Mouse (Mus musculus): ENCODE data around the gene Dner. TPM values are rescaled to one million over a fixed set of nuclear protein-coding genes. Genes with fewer than 3 reads are reported as not detected.

Gene Dner
- polyA plus RNA-seq, 1 experiment from 2014 or later = not detected

- TF ChIP-seq EP300 (IDR thresholded peaks at IDR 0.05; ENCODE audit: low read depth) = no peak
- no peak for TF ChIP-seq CTCF (IDR thresholded peaks at IDR 0.05; ENCODE audit: low read depth)
- 55% methylated on average over 1 of the region's 1 CpGs for WGBS (ENCODE audit: insufficient replicate concordance)
- Histone ChIP-seq H3K4me2 (ENCODE audit: low read depth, low read length) (no peak overlapping the region), H3K4me1 (ENCODE audit: insufficient read depth) (no peaks in the 10 kb centered on the region), H3K9ac (replicated peaks) (no peak overlapping the region), H3K4me3 (ENCODE audit: low read depth, low read length) (no peak overlapping the region), H3K36me3 (replicated peaks; ENCODE audit: insufficient read depth, low read length) (no peaks in the 10 kb centered on the region), H3K27me3 (ENCODE audit: insufficient read depth, low read length) (no peaks in the 10 kb centered on the region), H3K27ac (ENCODE audit: low read depth) (no peak overlapping the region), H3K9me3 (ENCODE audit: low read length) (no peaks in the 10 kb centered on the region)
- ATAC-seq (no peak), DNase-seq (no peak)
Observed at GRCm38 (mm10) chr1:84382709-84383108, 313.3 kb downstream of the Dner start.

GRCm38 (mm10) chr1:84382064-84382463 lies 314.0 kb downstream of the Dner start:
- no peak for DNase-seq
- H3K4me2 ChIP-seq (ENCODE audit: low read depth, low read length) = no peak overlapping the region
- no peak overlapping the region for H3K4me3 ChIP-seq (ENCODE audit: low read depth, low read length)
- no peak for ATAC-seq
- no peak overlapping the region for H3K27ac ChIP-seq (ENCODE audit: low read depth)
- no peaks in the 10 kb centered on the region for H3K4me1 ChIP-seq (ENCODE audit: insufficient read depth)
- H3K9me3 ChIP-seq (ENCODE audit: low read length) = no peaks in the 10 kb centered on the region
- TF ChIP-seq CTCF (IDR thresholded peaks at IDR 0.05; ENCODE audit: low read depth) (no peak), EP300 (IDR thresholded peaks at IDR 0.05; ENCODE audit: low read depth) (no peak)
- whole genome bisulfite sequencing (ENCODE audit: insufficient replicate concordance) = 79% methylated on average over 5 of the region's 5 CpGs
- no peak overlapping the region for H3K9ac ChIP-seq (replicated peaks)
- H3K36me3 ChIP-seq (replicated peaks; ENCODE audit: insufficient read depth, low read length) = no peaks in the 10 kb centered on the region
- no peaks in the 10 kb centered on the region for H3K27me3 ChIP-seq (ENCODE audit: insufficient read depth, low read length)

DNA sequence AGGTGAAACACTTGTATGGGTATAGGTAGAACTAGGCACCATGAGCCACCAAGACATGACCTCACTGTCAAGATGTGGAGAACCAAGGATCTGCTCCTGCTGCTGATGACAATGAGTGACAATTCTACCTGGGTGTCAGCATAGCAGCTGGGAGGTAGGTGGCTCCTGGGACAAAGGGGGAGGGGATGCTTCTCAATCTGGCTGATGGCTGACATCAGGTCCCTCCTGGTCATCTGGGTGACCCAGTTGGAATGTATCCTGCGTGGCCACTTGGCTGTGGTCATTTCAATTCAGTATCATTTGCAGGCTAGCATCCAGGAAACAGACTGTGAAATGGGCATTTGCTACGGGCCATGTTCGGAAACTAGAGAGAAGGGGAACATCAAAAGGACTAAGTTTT lies 315.1 kb downstream of the Dner start:
- no peak overlapping the region for H3K9ac ChIP-seq (replicated peaks)
- H3K4me3 ChIP-seq (ENCODE audit: low read depth, low read length) = no peak overlapping the region
- no peak for TF ChIP-seq EP300 (IDR thresholded peaks at IDR 0.05; ENCODE audit: low read depth)
- TF ChIP-seq CTCF (IDR thresholded peaks at IDR 0.05; ENCODE audit: low read depth) = no peak
- no peak for ATAC-seq
- H3K9me3 ChIP-seq (ENCODE audit: low read length) = no peaks in the 10 kb centered on the region
- H3K4me2 ChIP-seq (ENCODE audit: low read depth, low read length) = no peak overlapping the region
- H3K4me1 ChIP-seq (ENCODE audit: insufficient read depth) = no peaks in the 10 kb centered on the region
- 67% methylated on average over 3 of the region's 3 CpGs for WGBS (ENCODE audit: insufficient replicate concordance)
- H3K27ac ChIP-seq (ENCODE audit: low read depth) = no peak overlapping the region
- H3K36me3 ChIP-seq (replicated peaks; ENCODE audit: insufficient read depth, low read length) = no peaks in the 10 kb centered on the region
- no peak for DNase-seq
- H3K27me3 ChIP-seq (ENCODE audit: insufficient read depth, low read length) = no peaks in the 10 kb centered on the region

- Histone ChIP-seq H3K27ac (ENCODE audit: low read depth) (no peak overlapping the region), H3K4me2 (ENCODE audit: low read depth, low read length) (no peak overlapping the region), H3K4me1 (ENCODE audit: insufficient read depth) (peaks cover 4% of the 10 kb centered on the region; the same call in 1 of the 2 replicates), H3K9ac (replicated peaks) (no peak overlapping the region), H3K27me3 (ENCODE audit: insufficient read depth, low read length) (no peaks in the 10 kb centered on the region), H3K4me3 (ENCODE audit: low read depth, low read length) (no peak overlapping the region), H3K9me3 (ENCODE audit: low read length) (no peaks in the 10 kb centered on the region), H3K36me3 (replicated peaks; ENCODE audit: insufficient read depth, low read length) (no peaks in the 10 kb centered on the region)
- TF ChIP-seq CTCF (IDR thresholded peaks at IDR 0.05; ENCODE audit: low read depth) = no peak
- no peak for TF ChIP-seq EP300 (IDR thresholded peaks at IDR 0.05; ENCODE audit: low read depth)
- WGBS (ENCODE audit: insufficient replicate concordance) = 61% methylated on average over 3 of the region's 3 CpGs
- ATAC-seq (no peak), DNase-seq (no peak)
Observed at GRCm38 (mm10) chr1:84367733-84368132, 328.3 kb downstream of the Dner start.

DNA sequence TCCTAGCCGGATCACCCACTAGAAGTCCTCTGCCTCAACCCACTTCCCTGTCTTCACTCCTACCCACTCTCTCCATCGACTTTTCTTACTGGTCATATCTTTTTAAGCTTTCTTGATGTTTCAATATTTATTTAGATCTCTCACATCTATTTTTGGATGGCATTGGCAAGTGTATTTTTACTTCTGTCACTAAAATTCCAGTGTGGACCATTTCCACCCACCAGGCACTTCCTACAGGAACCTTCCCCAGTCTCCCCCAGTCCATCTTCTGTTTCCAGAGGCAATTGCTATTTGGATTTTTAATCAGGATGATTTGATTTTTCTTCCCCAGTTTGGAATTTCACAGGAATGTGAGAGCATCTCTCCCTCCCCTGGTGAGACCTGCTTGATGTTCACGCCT lies 329.5 kb downstream of the Dner start:
- 54% methylated on average over 3 of the region's 3 CpGs for WGBS (ENCODE audit: insufficient replicate concordance)
- no peak for DNase-seq
- no peak for ATAC-seq

DNA sequence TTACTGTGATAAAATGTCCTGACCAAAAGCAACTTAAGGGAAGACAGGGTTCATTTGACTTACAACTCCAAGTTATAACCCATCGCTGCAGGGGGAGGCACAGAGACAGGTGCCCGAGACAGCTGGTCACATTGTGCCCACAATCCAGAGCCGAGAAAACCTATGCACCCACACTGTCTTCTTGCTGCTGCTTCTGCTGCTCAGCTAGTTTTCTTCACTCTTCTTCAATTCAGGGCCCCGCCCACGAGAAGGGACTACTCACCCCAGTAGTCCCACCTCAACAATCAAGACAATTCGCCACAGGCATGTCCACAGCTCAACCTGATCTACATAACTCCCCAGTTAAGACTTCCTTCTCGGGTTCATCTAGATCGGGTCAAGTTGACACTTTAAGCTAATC lies 332.1 kb downstream of the Dner start, which contains the start of gene Pid1:
Gene Pid1, minus strand, starts transcription at position 214 of the 400 bp plus-strand sequence.
- H3K36me3 ChIP-seq (replicated peaks; ENCODE audit: insufficient read depth, low read length) = no peaks in the 10 kb centered on the region
- peaks cover 10% of the 10 kb centered on the region for H3K4me1 ChIP-seq (ENCODE audit: insufficient read depth)
- no peak within 1 kb of the TSS for H3K4me3 ChIP-seq (ENCODE audit: low read depth, low read length)
- no peak within 1 kb of the TSS for H3K9ac ChIP-seq (replicated peaks)
- H3K9me3 ChIP-seq (ENCODE audit: low read length) = no peaks in the 10 kb centered on the region
- no peaks in the 10 kb centered on the region for H3K27me3 ChIP-seq (ENCODE audit: insufficient read depth, low read length)
- H3K27ac ChIP-seq (ENCODE audit: low read depth) = no peak within 1 kb of the TSS
- ATAC-seq (no peak), DNase-seq (no peak)
- H3K4me2 ChIP-seq (ENCODE audit: low read depth, low read length) = no peak within 1 kb of the TSS
- WGBS (ENCODE audit: insufficient replicate concordance) = 68% methylated on average over 8 of the region's 8 CpGs
- TF ChIP-seq EP300 (IDR thresholded peaks at IDR 0.05; ENCODE audit: low read depth) (no peak), CTCF (IDR thresholded peaks at IDR 0.05; ENCODE audit: low read depth) (no peak)

More for the DNA sequence above, 329.5 kb downstream of the Dner start:
- Histone ChIP-seq H3K9me3 (ENCODE audit: low read length) (no peaks in the 10 kb centered on the region), H3K4me2 (ENCODE audit: low read depth, low read length) (no peak overlapping the region), H3K9ac (replicated peaks) (no peak overlapping the region), H3K27me3 (ENCODE audit: insufficient read depth, low read length) (no peaks in the 10 kb centered on the region), H3K27ac (ENCODE audit: low read depth) (no peak overlapping the region), H3K4me1 (ENCODE audit: insufficient read depth) (peaks cover 7% of the 10 kb centered on the region), H3K4me3 (ENCODE audit: low read depth, low read length) (no peak overlapping the region), H3K36me3 (replicated peaks; ENCODE audit: insufficient read depth, low read length) (no peaks in the 10 kb centered on the region)
- TF ChIP-seq EP300 (IDR thresholded peaks at IDR 0.05; ENCODE audit: low read depth) (no peak), CTCF (IDR thresholded peaks at IDR 0.05; ENCODE audit: low read depth) (no peak)
